Comparison of ENCODE assay signal across 27 mouse cellular contexts in genomic region chr14:105728841-105729240, GRCm38 (mm10).
"Had no signal": no experiment of that assay in that cellular context is flagged by ENCODE, and none has a peak within 500 bp of the region (broad histone marks: within the 10 kb centered on the region; RNA-seq: fewer than 3 reads in every experiment).

No protein-coding gene starts in this region.

- H3K4me2 ChIP-seq: embryonic facial prominence, embryonic 12.5 days; embryonic facial prominence, embryonic 13.5 days; embryonic facial prominence, embryonic 15.5 days; forebrain, embryonic 12.5 days; forebrain, embryonic 13.5 days; forebrain, embryonic 15.5 days had no signal

- H3K27ac ChIP-seq: embryonic facial prominence, embryonic 10.5 days; embryonic facial prominence, embryonic 12.5 days; embryonic facial prominence, embryonic 13.5 days; embryonic facial prominence, embryonic 15.5 days; forebrain, embryonic 10.5 days; forebrain, embryonic 12.5 days; forebrain, embryonic 13.5 days; forebrain, embryonic 15.5 days; gastrocnemius, adult 2 months had no signal

- H3K9me3 ChIP-seq: embryonic facial prominence, embryonic 10.5 days; embryonic facial prominence, embryonic 12.5 days; embryonic facial prominence, embryonic 13.5 days; embryonic facial prominence, embryonic 15.5 days; forebrain, embryonic 10.5 days; forebrain, embryonic 12.5 days; forebrain, embryonic 13.5 days; forebrain, embryonic 15.5 days had no signal

- ATAC-seq: forebrain, embryonic 13.5 days; forebrain, embryonic 14.5 days; forebrain, embryonic 15.5 days; forebrain, embryonic 16.5 days; forebrain, postnatal 0 days had no signal

- H3K4me3 ChIP-seq: embryonic facial prominence, embryonic 10.5 days; embryonic facial prominence, embryonic 12.5 days; embryonic facial prominence, embryonic 13.5 days; embryonic facial prominence, embryonic 15.5 days; erythroblast, embryonic 14.5 days; forebrain, embryonic 10.5 days; forebrain, embryonic 12.5 days; forebrain, embryonic 13.5 days; forebrain, embryonic 15.5 days; gastrocnemius, adult 2 months had no signal

- H3K27me3 ChIP-seq: embryonic facial prominence, embryonic 12.5 days; embryonic facial prominence, embryonic 13.5 days; embryonic facial prominence, embryonic 15.5 days; forebrain, embryonic 12.5 days; forebrain, embryonic 13.5 days; forebrain, embryonic 15.5 days had no signal

- H3K9ac ChIP-seq: embryonic facial prominence, embryonic 12.5 days; embryonic facial prominence, embryonic 13.5 days; embryonic facial prominence, embryonic 15.5 days; forebrain, embryonic 12.5 days; forebrain, embryonic 13.5 days; forebrain, embryonic 15.5 days; forebrain, postnatal 0 days had no signal

- H3K36me3 ChIP-seq: embryonic facial prominence, embryonic 10.5 days; embryonic facial prominence, embryonic 12.5 days; embryonic facial prominence, embryonic 13.5 days; embryonic facial prominence, embryonic 15.5 days; forebrain, embryonic 10.5 days; forebrain, embryonic 12.5 days; forebrain, embryonic 15.5 days had no signal

- DNase-seq: cerebellum, adult 2 months; cerebellum, adult 8-10 months; cerebellum, adult 9-10 months; cerebellum, adult 9-11 months; cerebellum, postnatal 10 days; cerebellum, postnatal 14 days; cerebellum, postnatal 25 days; cerebellum, postnatal 36 days; embryo, embryonic 11 days; forebrain, postnatal 0 days; gastrocnemius, adult 2 months; gastrocnemius, postnatal 10 days; gastrocnemius, postnatal 14 days; gastrocnemius, postnatal 25 days; gastrocnemius, postnatal 36 days; heart, adult 18-20 months had no signal
